Comparison of ENCODE assay signal across 9 mouse cellular contexts in genomic region chr9:23009462-23010183, GRCm38 (mm10).
DNase-seq lines count a peak whose midpoint lies in the region; ATAC-seq and TF ChIP-seq lines count a peak whose summit lies in the region.
"Had no signal": no experiment of that assay in that cellular context is flagged by ENCODE, and none has a peak within 500 bp of the region (broad histone marks: within the 10 kb centered on the region; RNA-seq: fewer than 3 reads in every experiment).

No protein-coding gene starts in this region.

- H3K27me3 ChIP-seq in lung, postnatal 0 days (replicated peaks; ENCODE audit: insufficient read depth, low read length) = no peaks in the 10 kb centered on the region
- 0 out of 2 replicates have a peak, but pooled peaks cover 9% of the 10 kb centered on the region for H3K27me3 ChIP-seq in forebrain, embryonic 16.5 days (replicated peaks; ENCODE audit: control insufficient read depth, insufficient read depth, low read length)
- 0 out of 2 replicates have a peak, but pooled peaks cover 5% of the 10 kb centered on the region for H3K27me3 ChIP-seq in limb, embryonic 14.5 days (ENCODE audit: control insufficient read depth, insufficient read depth, low read length)
- 0 out of 2 replicates have a peak, but pooled peaks cover 3% of the 10 kb centered on the region for H3K27me3 ChIP-seq in stomach, embryonic 15.5 days (replicated peaks)

- no peak for TF ChIP-seq CTCF in lung, postnatal 0 days (IDR thresholded peaks at IDR 0.05)

- DNase-seq in lung, postnatal 0 days (ENCODE audit: low spot score) = peak; percentile 15
- no peak for DNase-seq in lung, postnatal 14 days
- DNase-seq in limb, embryonic 14.5 days (ENCODE audit: low spot score) = peak; percentile 27
- DNase-seq in ovary, postnatal 10 days (ENCODE audit: low spot score) = no peak
- no peak for DNase-seq in right cerebral cortex, postnatal 14 days
- no peak for DNase-seq in right cerebral cortex, adult 2 months (ENCODE audit: low spot score in 2 of 2)

- WGBS in lung, postnatal 0 days = 11% methylated on average over 24 of the region's 24 CpGs
- 10% methylated on average over 24 of the region's 24 CpGs for WGBS in forebrain, embryonic 16.5 days
- 6% methylated on average over 24 of the region's 24 CpGs for WGBS in limb, embryonic 14.5 days
- WGBS in stomach, embryonic 15.5 days = 16% methylated on average over 24 of the region's 24 CpGs

- no peak overlapping the region for H3K4me3 ChIP-seq in lung, postnatal 0 days (ENCODE audit: low read depth, low read length)
- H3K4me3 ChIP-seq in forebrain, embryonic 16.5 days (replicated peaks; ENCODE audit: low read length) = no peak overlapping the region
- H3K4me3 ChIP-seq in limb, embryonic 14.5 days (replicated peaks; ENCODE audit: low read length) = peak overlapping the region; percentile 3; the same call in 1 of the 2 replicates
- no peak overlapping the region for H3K4me3 ChIP-seq in stomach, embryonic 15.5 days (replicated peaks)

- no peak overlapping the region for H3K9ac ChIP-seq in lung, postnatal 0 days (replicated peaks; ENCODE audit: low read depth)
- 0 out of 2 replicates have a peak overlapping the region, but pooled peaks have one; percentile 29 for H3K9ac ChIP-seq in forebrain, embryonic 16.5 days (replicated peaks; ENCODE audit: low read depth, low read length)
- H3K9ac ChIP-seq in limb, embryonic 14.5 days (ENCODE audit: low read depth, low read length, severe bottlenecking) = peak overlapping the region; percentile 31
- H3K9ac ChIP-seq in stomach, embryonic 15.5 days = no peak overlapping the region
- H3K9ac ChIP-seq: liver, embryonic 14.5 days had no signal

- 0 out of 2 replicates have a peak overlapping the region, but pooled peaks have one; percentile 6 for H3K4me2 ChIP-seq in lung, postnatal 0 days (replicated peaks; ENCODE audit: low read depth, low read length)
- H3K4me2 ChIP-seq in forebrain, embryonic 16.5 days (ENCODE audit: low read length) = peak overlapping the region; percentile 30
- peak overlapping the region; percentile 38 for H3K4me2 ChIP-seq in limb, embryonic 14.5 days (replicated peaks; ENCODE audit: low read depth, low read length, severe bottlenecking)
- H3K4me2 ChIP-seq in stomach, embryonic 15.5 days = peak overlapping the region; percentile 35

- TF ChIP-seq POLR2A in limb, embryonic 14.5 days (IDR thresholded peaks at IDR 0.05; ENCODE audit: borderline replicate concordance, extremely low read depth, insufficient read depth, insufficient read length) = no peak

- H3K36me3 ChIP-seq in lung, postnatal 0 days (ENCODE audit: insufficient read depth, low read length) = no peaks in the 10 kb centered on the region
- no peaks in the 10 kb centered on the region for H3K36me3 ChIP-seq in forebrain, embryonic 16.5 days (ENCODE audit: control insufficient read depth, insufficient read depth)
- no peaks in the 10 kb centered on the region for H3K36me3 ChIP-seq in limb, embryonic 14.5 days (ENCODE audit: control insufficient read depth, insufficient read depth, low read length)
- no peaks in the 10 kb centered on the region for H3K36me3 ChIP-seq in stomach, embryonic 15.5 days

- H3K9me3 ChIP-seq in lung, postnatal 0 days (ENCODE audit: low read length) = no peaks in the 10 kb centered on the region
- no peaks in the 10 kb centered on the region for H3K9me3 ChIP-seq in forebrain, embryonic 16.5 days (ENCODE audit: control insufficient read depth, low read length)
- H3K9me3 ChIP-seq in limb, embryonic 14.5 days (ENCODE audit: control insufficient read depth, low read length) = no peaks in the 10 kb centered on the region
- no peaks in the 10 kb centered on the region for H3K9me3 ChIP-seq in stomach, embryonic 15.5 days

- no peak overlapping the region for H3K27ac ChIP-seq in lung, postnatal 0 days (ENCODE audit: low read length)
- no peak overlapping the region for H3K27ac ChIP-seq in forebrain, embryonic 16.5 days (ENCODE audit: low read length)
- H3K27ac ChIP-seq in limb, embryonic 14.5 days (replicated peaks; ENCODE audit: low read depth, low read length) = no peak overlapping the region; the same call in 1 of the 2 replicates
- no peak overlapping the region for H3K27ac ChIP-seq in stomach, embryonic 15.5 days
- H3K27ac ChIP-seq: liver, embryonic 14.5 days had no signal

- 0 out of 2 replicates have a peak, but pooled peaks have one; percentile 9 for ATAC-seq in lung, postnatal 0 days
- no peak for ATAC-seq in forebrain, embryonic 16.5 days
- ATAC-seq in limb, embryonic 14.5 days (ENCODE audit: low FRiP score, low read depth) = peak; percentile 54; the same call in 1 of the 2 replicates
- peak; percentile 44; the same call in 1 of the 2 replicates for ATAC-seq in stomach, embryonic 15.5 days (ENCODE audit: insufficient read depth, low FRiP score, low read depth)

- no peak for TF ChIP-seq EP300 in lung, postnatal 0 days (IDR thresholded peaks at IDR 0.05)

- 0 out of 2 replicates have a peak, but pooled peaks cover 3% of the 10 kb centered on the region for H3K4me1 ChIP-seq in lung, postnatal 0 days (ENCODE audit: insufficient read depth, low read depth, low read length)
- H3K4me1 ChIP-seq in forebrain, embryonic 16.5 days (replicated peaks; ENCODE audit: control insufficient read depth, insufficient read depth, low read length) = peaks cover 26% of the 10 kb centered on the region
- H3K4me1 ChIP-seq in limb, embryonic 14.5 days (ENCODE audit: control insufficient read depth, insufficient read depth, low read length) = peaks cover 46% of the 10 kb centered on the region
- H3K4me1 ChIP-seq in stomach, embryonic 15.5 days = peaks cover 25% of the 10 kb centered on the region

Comparison
In these comparisons a context has a peak if more than half of its experiments do, and no peak if none do; other contexts are left out.
1. DNase-seq: peak in lung, postnatal 0 days (single experiment) and limb, embryonic 14.5 days (single experiment); none in lung, postnatal 14 days (single experiment), ovary, postnatal 10 days (single experiment), right cerebral cortex, postnatal 14 days (single experiment) and right cerebral cortex, adult 2 months (0 of 2).
2. H3K9ac ChIP-seq: peak in forebrain, embryonic 16.5 days (single experiment) and limb, embryonic 14.5 days (single experiment); none in lung, postnatal 0 days (single experiment) and stomach, embryonic 15.5 days (single experiment).
3. Peak in every context shown above with its lines, with median percentiles within 50 percentile points of each other: H3K4me2 ChIP-seq.